ENCODE assay signal across 8 mouse cellular contexts in the genomic region with DNA sequence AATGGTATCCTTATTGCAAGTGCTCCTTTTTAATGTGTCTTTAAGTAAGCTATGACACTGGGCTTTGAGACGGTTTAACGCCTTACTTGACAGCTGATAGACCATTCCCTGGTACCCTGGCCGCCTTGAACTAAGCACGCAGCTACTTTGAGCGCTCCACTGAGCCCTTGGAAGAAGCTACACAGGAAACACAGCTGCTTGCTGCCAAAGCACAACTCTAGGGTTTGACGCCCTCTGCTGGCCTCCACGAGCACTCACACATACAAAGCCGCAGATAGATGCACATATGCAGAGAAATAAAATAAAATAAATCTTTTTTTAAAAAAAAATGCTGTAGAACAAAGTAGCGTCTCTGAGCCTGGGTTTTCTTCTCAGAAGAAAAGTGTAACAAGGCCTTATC. TPM values are rescaled to one million over a fixed set of nuclear protein-coding genes. Genes with fewer than 3 reads are reported as not detected.
DNase-seq lines count a peak whose midpoint lies in the region; ATAC-seq and TF ChIP-seq lines count a peak whose summit lies in the region.

No protein-coding gene starts in this region.

- H3K36me3 ChIP-seq in heart, embryonic 14.5 days (ENCODE audit: control insufficient read depth, insufficient read depth, low read length), result no peaks in the 10 kb centered on the region
- H3K36me3 ChIP-seq in ES-Bruce4 (ENCODE audit: control insufficient read depth, insufficient read depth, low read length, poor library complexity, severe bottlenecking), result no peaks in the 10 kb centered on the region

- TF ChIP-seq EP300 in ES-Bruce4 (IDR thresholded peaks at IDR 0.05; ENCODE audit: insufficient read depth, low read depth, low read length), result no peak

- TF ChIP-seq CTCF in ES-Bruce4 (IDR thresholded peaks at IDR 0.05; ENCODE audit: low read depth, low read length), result peak; percentile 76

- no peaks in the 10 kb centered on the region; a peak in 1 of 4 replicates for H3K4me1 ChIP-seq in heart, embryonic 14.5 days (ENCODE audit: control insufficient read depth in 2 of 2, insufficient read depth in 2 of 2, low read length in 2 of 2)
- no peaks in the 10 kb centered on the region for H3K4me1 ChIP-seq in ES-Bruce4 (ENCODE audit: control insufficient read depth, insufficient read depth, low read length)

- H3K4me3 ChIP-seq in heart, embryonic 14.5 days (ENCODE audit: control insufficient read depth in 1 of 2, insufficient read depth in 1 of 2, low read depth in 1 of 2, low read length in 2 of 2), result no peak overlapping the region
- H3K4me3 ChIP-seq in ES-Bruce4 (ENCODE audit: low read depth, low read length), result peak overlapping the region; percentile 75

- no peak for TF ChIP-seq POLR2A in ES-Bruce4 (IDR thresholded peaks at IDR 0.05; ENCODE audit: insufficient read depth, low read length)

- H3K4me2 ChIP-seq in heart, embryonic 14.5 days (ENCODE audit: low read length), result peak overlapping the region; percentile 31; the same call in 1 of the 2 replicates

- no peak overlapping the region for H3K27ac ChIP-seq in heart, embryonic 14.5 days (replicated peaks in 1 of 2; ENCODE audit: control insufficient read depth in 1 of 2, insufficient read depth in 1 of 2, low read depth in 2 of 2, low read length in 2 of 2)
- no peak overlapping the region for H3K27ac ChIP-seq in ES-Bruce4 (ENCODE audit: insufficient read depth, low read length)

- no peak for DNase-seq in heart, adult 11 months
- peak; percentile 48 for DNase-seq in embryo, embryonic 11.5 days (ENCODE audit: low read depth, low spot score)
- peak; percentile 62 to 70 for DNase-seq in kidney, postnatal 4 days
- DNase-seq in retina, postnatal 1 day, result peak; percentile 86
- DNase-seq in layer of hippocampus, adult 9-11 months, result no peak
- no peak for DNase-seq in urinary bladder, postnatal 14 days (ENCODE audit: low spot score)

- no peaks in the 10 kb centered on the region for H3K27me3 ChIP-seq in heart, embryonic 14.5 days (ENCODE audit: control insufficient read depth, insufficient read depth, low read length)
- no peaks in the 10 kb centered on the region for H3K27me3 ChIP-seq in ES-Bruce4 (ENCODE audit: control insufficient read depth, insufficient read depth, low read length, poor library complexity, severe bottlenecking)

- WGBS in heart, embryonic 14.5 days, result 23% methylated on average over 9 of the region's 9 CpGs

- H3K9me3 ChIP-seq in heart, embryonic 14.5 days (ENCODE audit: control insufficient read depth, low read length), result no peaks in the 10 kb centered on the region
- no peaks in the 10 kb centered on the region for H3K9me3 ChIP-seq in ES-Bruce4 (replicated peaks; ENCODE audit: control insufficient read depth, insufficient read depth, low read length, poor library complexity, severe bottlenecking)

- H3K9ac ChIP-seq in heart, embryonic 14.5 days (ENCODE audit: low read length), result no peak overlapping the region
- no peak overlapping the region for H3K9ac ChIP-seq in ES-Bruce4 (ENCODE audit: low read depth, poor library complexity, severe bottlenecking)

- no peak for ATAC-seq in heart, embryonic 14.5 days (ENCODE audit: insufficient number of reproducible peaks, insufficient read depth, low FRiP score, low read depth)

RNA-seq across cellular contexts. Expression of a gene that starts 4.0 kb away (rescaled TPM):
- polyA plus RNA-seq in heart, embryonic 14.5 days (2014; fragmentation: Nextera tagmentation; extraction: Ambion mirVana), result 2.5 and 3.2 TPM in 2 replicates
- 12.3 and 19.7 TPM in 2 replicates for polyA plus RNA-seq in ES-Bruce4 (2011; ENCODE audit: insufficient read depth, insufficient read length, low read depth, missing spikeins)

RNA-seq across cellular contexts. Expression of a gene that starts 14.5 kb away (rescaled TPM):
- polyA plus RNA-seq in heart, embryonic 14.5 days (2014; fragmentation: Nextera tagmentation; extraction: Ambion mirVana), result not detected in 2 replicates
- not detected in 2 replicates for polyA plus RNA-seq in ES-Bruce4 (2011; ENCODE audit: insufficient read depth, insufficient read length, low read depth, missing spikeins)

RNA-seq across cellular contexts. Expression of a gene that starts 18.5 kb away (rescaled TPM):
- polyA plus RNA-seq in heart, embryonic 14.5 days (2014; fragmentation: Nextera tagmentation; extraction: Ambion mirVana), result not detected in 2 replicates
- polyA plus RNA-seq in ES-Bruce4 (2011; ENCODE audit: insufficient read depth, insufficient read length, low read depth, missing spikeins), result 1.2 TPM in 1 of 2 replicates, not detected in the other

RNA-seq across cellular contexts. Expression of a gene that starts 54.5 kb away (rescaled TPM):
- 2.6 and 3.2 TPM in 2 replicates for polyA plus RNA-seq in heart, embryonic 14.5 days (2014; fragmentation: Nextera tagmentation; extraction: Ambion mirVana)
- polyA plus RNA-seq in ES-Bruce4 (2011; ENCODE audit: insufficient read depth, insufficient read length, low read depth, missing spikeins), result 8.7 and 9.2 TPM in 2 replicates

Comparison
In these comparisons a context has a peak if more than half of its experiments do, and no peak if none do; other contexts are left out.
1. DNase-seq: peak in embryo, embryonic 11.5 days (single experiment), kidney, postnatal 4 days (2 of 2) and retina, postnatal 1 day (single experiment); none in heart, adult 11 months (single experiment), layer of hippocampus, adult 9-11 months (single experiment) and urinary bladder, postnatal 14 days (single experiment).